Mouse (Mus musculus) erythroblast, adult 5-6 weeks (primary cell): ENCODE data around the gene Kcnj11. TPM values are rescaled to one million over a fixed set of nuclear protein-coding genes. Genes with fewer than 3 reads are reported as not detected.

Source experiments
- ATAC-seq: replicated peaks from 2 replicates; pipeline ENCODE4 v1.8.0; 2016; ENCODE audit warnings: moderate number of reproducible peaks, mild to moderate bottlenecking, moderate TSS enrichment, inconsistent platforms; ENCODE audit not compliant: poor library complexity, low FRiP score, severe bottlenecking
- total RNA-seq, 2 experiments: library from RNA; stranded (forward) in 1 of 2; stranded (reverse) in 1 of 2; fragments of 150-400 nt in 1 of 2; fragments of 200-764, 138-1000 nt in 1 of 2; gene quantifications; 2 replicates each; pipeline versions ENCODE4 v1.2.3 to v1.2.4; 2015 to 2017; ENCODE audit warnings: low replicate concordance in 2 of 2

The Kcnj11 gene
- total RNA-seq, 2 experiments from 2014 or later = not detected

DNA sequence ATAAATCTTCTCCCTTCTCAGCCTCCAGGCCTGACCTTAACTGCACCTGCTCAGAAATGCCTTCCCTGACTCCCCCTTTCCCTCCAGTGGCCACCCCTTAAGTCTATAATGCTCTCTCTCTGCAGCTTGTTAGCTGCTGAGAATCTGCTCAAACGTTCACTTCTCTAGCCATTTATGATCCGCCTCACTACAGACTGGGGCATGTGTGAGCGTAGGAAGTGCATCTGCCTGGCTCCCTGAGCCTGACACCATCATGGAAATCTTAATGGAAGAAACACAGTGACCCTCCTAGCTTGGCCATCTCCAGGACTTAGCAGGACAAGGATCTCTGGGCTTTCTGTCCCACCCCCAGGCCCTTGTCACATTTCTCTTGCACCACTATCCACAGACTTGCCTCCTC lies 9.5 kb upstream of the Kcnj11 start:
- ATAC-seq = no peak

DNA sequence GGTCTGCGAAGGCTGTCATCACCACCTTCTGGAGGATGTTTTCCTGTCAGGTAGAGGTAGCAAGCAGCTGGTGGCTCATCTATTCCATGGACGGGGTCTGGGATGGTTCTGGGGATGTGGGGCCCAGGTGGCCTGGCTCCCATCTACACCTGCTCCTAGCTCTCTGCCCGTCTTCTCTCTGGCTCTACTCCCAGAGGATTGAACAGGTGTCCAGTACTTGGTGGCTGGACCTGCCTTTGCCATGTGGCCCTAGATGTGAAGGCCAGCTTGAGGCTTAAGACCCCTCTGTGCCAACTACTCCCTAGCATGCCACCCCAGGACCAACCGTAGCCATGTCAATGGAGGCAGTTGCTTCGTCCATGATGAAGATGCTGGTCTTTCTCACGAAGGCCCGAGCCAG lies 4.9 kb upstream of the Kcnj11 start:
- ATAC-seq = no peak

DNA sequence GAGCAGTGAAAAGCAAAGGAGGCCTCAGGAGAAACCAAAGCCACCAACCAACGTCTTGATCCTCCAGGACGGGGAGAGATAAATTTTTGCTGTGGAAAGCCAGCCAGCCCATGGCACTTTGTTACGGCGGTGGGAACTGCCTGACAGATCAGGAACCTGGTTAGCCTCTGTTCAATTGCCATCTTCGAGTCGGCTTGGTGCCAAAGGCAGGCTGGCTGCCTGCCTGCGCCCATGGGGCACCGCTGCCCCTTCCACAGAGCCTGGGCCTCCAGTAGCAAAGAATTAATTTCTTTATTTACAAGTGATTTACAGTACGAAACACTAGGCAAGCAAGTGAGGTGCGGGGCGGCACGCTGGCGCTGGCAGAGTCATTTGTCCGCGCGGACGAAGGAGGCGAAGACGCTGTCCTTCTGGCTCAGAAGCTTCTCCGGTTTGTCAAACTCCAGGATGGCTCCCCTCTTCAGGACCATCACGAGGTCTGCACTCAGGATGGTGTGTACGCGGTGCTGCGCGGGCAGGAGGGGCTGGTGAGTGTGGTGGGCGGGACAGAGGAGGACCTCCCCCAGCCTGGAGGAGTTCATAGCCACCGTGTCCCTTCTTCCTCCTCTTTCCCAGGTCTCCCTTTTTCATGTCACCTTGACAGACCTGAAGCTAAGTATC lies 3.8 kb upstream of the Kcnj11 start:
- ATAC-seq = no peak

DNA sequence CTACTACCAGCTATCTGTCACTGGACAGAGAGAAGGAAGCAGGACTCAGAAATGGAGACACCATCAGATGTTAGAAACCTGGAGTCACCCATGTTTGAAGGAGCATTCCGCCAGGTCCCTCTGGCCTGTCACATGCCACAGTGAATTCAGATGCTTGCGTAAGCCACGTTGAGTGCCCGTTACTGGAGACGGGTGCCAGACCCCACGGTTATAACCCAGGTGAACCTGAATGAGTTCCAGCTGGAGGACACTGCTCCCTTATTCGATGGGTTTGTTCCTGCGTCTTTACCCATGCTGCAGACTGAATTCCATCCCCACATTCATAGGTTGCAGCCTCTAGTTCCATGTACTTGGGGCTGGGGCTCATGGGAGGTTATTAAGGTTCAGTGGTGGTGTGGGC lies 3.2 kb upstream of the Kcnj11 start:
- no peak for ATAC-seq

DNA sequence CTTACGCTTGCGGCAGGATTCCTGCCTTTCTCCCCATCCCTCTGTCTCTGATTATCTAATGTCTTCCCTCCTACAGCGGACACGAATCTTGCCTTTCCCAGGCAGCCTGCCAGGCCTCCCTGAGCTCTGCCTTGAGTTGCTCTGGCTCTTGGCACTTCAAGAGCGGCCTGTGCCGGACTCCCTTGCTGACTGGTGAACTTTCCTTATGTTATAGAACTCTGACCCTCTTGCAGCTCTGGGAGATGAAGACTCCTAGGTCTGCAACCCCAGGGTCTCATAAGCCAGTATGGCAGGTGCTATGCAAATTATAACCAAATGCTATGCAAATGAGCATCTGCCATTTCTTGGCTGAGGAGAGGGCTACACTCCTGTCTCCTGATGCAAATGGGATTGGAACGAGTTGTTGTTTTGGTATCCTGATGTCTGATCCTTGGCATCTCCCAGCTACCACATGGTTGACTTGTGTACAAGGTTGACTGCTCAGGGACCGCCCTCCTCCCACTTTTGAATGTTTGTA lies 2.6 kb upstream of the Kcnj11 start:
- ATAC-seq = no peak

DNA sequence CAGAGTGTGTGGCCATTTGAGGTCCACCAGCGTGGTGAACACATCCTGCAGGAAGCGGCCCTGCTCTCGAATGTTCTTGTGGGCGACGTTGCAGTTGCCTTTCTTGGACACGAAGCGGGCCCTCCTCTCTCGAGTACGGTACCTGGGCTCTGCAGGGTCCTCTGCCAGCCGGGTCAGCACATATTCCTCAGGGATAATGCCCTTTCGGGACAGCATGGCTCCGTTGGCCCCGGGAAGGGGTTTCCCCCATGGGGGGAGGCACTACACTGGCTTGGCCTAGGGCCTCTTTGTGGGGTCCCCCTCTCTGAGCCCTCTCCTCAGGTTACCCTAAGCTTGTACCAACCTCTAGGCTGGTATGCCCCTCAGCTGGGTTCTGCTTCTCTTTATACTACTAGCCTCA lies 882 bp downstream of the Kcnj11 start:
- ATAC-seq = no peak

DNA sequence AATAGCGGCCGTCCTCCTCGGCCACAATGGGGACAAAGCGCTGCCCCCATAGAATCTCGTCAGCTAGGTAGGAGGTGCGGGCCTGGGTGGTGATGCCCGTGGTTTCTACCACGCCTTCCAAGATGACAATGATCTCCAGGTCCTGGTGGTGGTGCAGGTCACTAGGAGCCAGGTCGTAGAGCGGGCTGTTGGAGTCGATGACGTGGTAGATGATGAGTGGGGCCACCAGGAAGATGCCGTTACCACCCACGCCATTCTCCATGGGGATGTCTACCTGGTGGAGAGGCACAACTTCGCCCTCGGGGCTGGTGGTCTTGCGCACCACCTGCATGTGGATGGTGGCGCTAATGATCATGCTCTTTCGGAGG lies 1.7 kb downstream of the Kcnj11 start:
- no peak for ATAC-seq

DNA sequence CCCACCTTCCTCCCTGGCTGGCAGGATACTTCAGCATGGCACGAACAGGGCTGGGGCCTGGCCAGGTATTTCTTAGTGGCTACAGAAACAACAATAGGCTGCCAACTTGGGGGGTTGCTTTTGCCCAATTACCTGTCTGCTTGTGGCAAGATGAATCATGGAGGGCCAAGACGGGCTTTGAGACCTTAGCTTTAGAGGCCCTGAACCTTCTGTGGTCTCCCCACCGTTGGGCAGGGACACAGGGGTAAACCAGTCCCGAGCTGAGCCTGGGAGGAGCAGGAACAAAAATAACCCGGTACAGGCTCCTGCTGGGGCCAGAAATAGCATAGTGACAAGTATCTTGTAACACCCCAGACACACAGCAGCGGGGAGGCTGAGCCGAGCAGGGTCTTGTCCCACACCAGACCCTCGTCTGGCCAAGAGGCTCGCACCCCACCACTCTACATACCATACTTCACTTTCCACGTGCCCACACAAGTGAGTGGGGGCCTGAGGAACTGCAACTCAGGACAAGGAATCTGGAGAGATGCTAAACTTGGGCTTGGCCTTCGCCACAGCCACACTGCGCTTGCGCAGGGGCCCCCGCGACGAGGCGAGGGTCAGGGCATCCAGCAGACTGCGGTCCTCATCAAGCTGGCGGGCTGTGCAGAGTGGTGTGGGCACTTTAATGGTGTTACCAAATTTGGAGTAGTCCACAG lies 2.2 kb downstream of the Kcnj11 start:
- no peak for ATAC-seq

DNA sequence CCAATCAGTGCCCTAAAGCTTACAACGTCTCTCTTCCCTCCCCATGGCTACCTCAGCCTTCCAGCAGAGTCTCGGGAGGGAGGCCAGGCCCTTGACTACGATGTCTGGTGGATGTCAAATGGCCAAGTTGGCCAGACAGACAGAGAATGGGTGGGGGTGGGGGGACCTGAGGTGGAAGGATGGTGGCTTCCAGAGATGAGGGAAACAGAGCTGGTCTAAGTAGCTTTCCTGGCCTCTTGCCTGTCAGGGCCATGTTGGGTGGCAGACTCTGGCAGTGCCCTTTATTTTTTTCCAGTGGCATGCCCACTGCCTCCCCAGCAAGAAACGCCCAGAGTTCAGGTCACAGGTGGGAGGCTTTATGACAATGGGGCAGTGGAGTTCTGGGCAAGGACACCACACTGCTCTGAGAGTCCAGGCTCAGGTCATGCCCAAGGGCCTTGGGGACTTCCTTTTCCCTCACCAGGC lies 3.2 kb downstream of the Kcnj11 start:
- no peak for ATAC-seq

DNA sequence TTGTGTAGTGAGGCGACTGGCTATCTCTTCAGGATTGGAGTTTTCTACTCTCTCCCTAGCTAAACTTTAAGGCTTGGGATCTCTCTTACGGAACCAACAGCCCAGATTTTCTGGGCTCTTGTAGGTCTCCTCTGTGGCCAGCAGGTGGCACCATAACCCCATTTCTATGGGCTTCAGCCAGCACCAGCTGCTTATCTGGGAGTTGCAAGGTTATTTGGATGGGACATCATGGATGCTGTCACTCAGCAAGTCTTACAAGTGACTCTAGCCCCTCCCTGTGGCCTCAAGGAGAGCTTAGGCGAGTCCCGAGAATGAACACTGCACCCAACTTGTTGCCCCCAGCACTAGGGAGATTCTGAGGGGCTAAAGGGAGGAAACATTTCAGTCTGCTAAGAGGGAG lies 4.4 kb downstream of the Kcnj11 start:
- peak; percentile 72 for ATAC-seq

DNA sequence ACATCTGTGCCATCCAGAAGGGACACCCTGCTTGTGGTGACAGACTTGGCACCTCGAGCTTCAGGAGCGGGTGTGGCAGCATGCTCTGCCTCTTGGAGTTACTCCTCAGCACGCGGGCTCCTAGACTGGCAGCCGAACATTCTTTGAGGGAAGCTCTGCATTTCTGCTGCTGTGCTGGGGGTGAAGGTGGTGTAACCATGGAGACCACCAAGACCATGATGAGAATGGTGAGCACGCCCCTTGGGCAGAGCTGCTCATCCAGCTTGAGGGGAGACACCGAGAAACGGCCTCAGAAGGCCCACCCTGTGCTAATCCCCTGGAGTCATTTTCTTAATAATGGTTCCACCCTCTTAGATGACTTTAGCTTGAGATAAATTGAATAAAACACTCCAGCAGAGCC lies 7.8 kb downstream of the Kcnj11 start:
- ATAC-seq = no peak

DNA sequence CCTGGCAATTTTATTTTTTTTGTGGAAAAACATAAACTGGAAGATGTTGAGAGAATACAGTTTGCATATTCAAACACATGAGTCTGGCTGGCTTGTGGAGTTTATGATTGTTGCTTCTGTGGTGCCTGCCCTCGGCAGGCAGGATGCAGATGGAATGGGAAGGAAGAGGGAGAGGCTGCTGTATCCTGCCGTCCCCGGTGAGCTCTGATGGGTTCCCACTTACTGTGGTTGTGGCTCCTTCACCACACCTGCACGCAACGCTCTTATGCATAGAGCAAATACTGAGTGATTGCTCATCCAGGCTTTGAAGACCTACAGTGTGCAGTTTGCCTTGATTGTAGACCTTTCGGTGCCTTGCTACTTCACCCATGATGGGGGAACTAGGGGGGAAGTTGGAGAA lies 12.3 kb downstream of the Kcnj11 start:
- no peak for ATAC-seq

DNA sequence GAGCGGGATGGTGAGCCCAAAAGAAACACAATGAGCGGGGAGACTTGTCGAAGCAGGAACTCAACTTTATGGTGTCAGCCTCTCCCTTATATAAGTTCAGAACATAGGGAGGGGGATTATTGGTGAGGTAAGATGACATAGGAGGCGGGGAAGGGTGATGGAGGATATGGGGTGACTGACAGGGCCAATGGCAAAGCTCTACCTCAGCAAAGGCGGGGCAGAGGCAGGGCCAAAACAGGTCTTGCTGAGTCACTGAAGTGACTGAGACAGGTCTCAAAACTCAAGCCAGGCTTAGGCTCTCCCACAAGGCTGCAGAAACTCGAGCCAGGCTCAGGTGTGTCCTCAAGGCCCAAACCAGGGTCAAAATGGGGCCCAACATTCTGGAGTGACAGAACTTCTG lies 14.2 kb downstream of the Kcnj11 start:
- no peak for ATAC-seq

DNA sequence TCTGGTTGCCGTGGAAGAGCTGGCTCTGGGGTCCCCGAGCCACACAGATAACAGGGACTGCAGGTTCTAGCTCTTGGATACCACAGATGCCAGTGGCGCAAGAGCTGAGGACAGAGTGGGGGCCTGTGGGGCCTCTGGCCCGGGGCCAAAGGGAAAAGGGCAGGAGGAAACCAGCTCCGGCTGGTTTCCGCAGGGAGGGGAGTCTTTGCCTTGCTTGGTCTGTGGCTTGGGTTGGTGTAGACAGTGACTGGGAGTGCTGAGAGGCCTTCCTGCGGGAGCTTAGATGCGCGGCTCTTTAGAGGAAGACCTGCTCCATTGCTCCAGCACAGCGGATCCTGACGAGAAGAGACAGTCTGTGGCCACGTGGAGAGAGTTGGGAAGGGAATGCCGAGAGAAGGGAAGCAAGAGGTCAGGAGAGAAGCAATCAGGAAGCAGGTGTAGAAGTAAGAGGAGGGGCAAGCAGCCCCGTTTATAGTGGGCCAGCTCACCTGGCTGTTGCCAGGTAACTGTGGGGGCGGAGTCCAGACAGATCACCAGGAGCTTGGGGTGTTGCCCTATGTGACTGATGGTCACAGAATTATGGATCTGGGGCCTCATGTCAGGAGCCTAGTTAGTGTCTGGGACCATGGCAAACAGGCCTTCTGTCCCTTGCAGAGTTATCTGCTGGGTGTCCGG lies 15.6 kb downstream of the Kcnj11 start:
- ATAC-seq = no peak

DNA sequence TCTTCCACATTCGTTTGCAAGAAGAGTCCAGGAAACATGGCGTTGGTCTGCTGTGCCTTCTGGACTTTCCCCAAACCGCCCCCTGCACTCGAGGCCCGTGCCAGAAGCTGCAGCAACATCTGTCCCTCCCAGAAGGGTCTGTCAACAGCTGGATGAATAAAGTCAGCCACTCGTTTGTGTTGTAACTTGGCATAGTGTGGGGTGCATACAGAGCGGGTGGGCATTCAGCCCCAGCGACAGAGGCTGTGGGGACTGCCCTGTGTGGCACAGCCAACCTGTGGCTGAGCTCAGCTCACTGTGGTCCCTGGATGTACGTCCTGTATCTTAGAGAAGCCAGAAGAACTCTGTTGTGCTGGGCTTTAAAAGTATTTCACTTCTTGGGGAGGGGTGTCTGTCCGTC lies 16.5 kb downstream of the Kcnj11 start:
- no peak for ATAC-seq

DNA sequence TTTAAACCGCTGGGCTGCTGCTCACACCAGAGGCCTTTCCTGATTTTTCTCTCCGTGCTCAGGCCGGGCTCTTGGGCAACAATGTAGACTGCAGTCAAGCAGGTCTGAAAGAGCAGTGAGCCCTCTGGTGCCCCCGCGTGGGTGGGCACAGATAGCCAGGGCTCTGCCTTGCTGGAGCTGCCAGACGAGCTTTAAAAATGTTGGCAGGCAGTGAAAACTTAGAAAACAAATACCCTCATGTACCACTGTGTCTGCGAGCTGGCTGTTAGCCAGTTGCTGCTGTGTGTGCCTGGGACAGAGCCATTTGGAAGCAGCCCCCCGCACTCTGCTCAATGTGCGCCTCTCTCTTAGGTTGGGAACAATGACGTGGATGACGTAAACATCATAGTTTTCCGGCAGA lies 22.9 kb downstream of the Kcnj11 start:
- no peak for ATAC-seq

DNA sequence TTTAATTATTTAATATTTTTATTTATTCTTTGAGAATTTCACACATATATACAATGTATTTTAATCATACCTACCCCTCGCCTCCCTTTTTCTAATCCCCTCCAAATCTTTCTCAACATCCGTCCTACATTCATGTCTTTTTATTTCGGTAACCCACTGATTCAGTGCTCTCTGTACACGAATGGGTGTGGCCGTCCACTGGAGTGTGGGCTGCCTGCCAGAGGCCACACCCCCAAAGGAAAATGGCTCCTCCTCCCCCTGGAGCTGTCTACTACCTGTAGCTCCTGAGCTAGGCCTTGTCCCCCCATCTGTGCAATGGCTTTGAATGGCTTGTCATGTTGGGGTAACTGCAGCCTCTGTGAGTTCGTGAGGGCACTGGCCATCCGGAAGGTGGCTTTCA lies 23.7 kb downstream of the Kcnj11 start:
- peak; percentile 66; the same call in 1 of the 2 replicates for ATAC-seq

DNA sequence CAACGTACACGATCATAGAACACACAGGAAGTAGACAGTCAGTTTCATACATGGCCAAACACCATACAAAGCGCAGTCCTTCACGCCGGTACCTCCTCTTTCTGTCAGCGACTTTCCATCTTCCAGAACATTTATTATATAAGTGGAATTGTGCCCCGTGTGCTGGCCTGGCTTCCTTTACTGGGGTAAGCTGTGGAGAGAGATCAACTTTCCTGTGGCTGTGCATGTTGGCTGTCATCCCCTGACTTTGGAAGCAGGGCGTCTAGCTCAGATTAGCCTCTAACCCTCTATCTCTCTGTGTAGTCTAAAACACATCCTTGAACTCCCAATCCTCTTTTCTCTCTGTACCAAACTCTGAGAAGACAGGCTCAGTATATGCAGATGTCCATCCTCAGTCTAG lies 31.7 kb downstream of the Kcnj11 start:
- ATAC-seq = no peak

DNA sequence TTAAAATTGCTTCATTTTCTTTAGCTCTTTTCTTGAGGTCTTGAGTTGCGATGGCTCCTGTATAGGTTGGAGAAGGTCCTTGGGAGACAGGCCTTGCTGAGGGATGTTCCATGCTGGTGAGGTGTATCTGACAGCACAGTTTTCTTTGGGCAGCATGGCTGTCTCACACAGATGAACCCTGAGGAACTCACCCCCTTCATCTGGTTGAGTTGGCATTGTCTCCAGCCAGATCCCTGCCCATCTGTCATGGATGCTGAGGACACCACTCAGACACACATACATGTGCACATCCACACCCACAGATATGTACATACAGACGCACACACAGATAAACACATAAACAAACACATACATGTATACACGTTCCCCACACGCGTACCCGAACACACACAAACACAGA lies 37.3 kb downstream of the Kcnj11 start:
- ATAC-seq = no peak

DNA sequence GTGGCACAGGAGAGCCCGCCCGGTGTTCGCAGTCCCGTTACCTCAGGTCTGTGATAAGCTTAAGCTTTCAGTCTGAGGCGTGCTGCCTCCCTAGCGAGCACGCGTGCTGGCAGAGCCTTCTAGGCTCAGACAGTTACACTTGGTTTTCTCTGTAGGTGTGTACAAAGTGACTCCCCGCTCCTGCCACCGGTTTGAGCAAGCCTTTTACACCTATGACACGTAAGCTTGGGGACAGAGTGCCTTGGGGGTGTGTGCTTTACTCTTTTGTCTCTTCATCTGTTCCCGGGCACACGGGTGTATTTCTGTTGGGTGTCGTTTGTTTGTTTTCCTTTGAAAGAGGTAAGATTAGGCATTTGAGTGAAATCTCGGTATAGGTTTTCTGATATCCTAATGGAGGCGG lies 39.0 kb downstream of the Kcnj11 start:
- no peak for ATAC-seq

DNA sequence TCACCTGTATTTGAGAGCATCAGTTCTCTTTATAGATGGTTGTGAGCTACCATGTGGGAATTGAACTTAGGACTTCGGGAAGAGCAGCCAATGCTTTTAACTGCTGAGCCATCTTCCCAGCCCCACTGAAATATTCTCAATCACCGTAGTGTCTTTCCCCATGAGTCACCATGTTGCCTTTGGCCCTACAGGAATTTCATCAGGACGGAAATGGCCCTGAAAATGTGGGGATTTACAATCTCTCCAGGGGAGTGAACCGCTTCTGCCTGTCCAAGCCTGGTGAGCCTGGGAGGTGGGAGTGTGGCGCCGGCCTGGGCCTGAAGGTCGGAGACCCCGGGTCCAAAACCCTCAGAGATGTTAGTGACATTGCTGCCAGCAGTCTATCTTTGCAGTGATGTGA lies 39.9 kb downstream of the Kcnj11 start:
- ATAC-seq = no peak
